Mouse (Mus musculus): Measurements from ENCODE around the gene Lrmp. TPM values are rescaled to one million over a fixed set of nuclear protein-coding genes. Genes with fewer than 3 reads are reported as not detected.
"Not testable (repeated sequence)": the region's sequence is repeated elsewhere in the genome, so short reads cannot be mapped to it uniquely, and the experiment has no call there.

Lrmp gene
- 79.5 and 86.6 TPM in 2 replicates for total RNA-seq (2017)

DNA sequence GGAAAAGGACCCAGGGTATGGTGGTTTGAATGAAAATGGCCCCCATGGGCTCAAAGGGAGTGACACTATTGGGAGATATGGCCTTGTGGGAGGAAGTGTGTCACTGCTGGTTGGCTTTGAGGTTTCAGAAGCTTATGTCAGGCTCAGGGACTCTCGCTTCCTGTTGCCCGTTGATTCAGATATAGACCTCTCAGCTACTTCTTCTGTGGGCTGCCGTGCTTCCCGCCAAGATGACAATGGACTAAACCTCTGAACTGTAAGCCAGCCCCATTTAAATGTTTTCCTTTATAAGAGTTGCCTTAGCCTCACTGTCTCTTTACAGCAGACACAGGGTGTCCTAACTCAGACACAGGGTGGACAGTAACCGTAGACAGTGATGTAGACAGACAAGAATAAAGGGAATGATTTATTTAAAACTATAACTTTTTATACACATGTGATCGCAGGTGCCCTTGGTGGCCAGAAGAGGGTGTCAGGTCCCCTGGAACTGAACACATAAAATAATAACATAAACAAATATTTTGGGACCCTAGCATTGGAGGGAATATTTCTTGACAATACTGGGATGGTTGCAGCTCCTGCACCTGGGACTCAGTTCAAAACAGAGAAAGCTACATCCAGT is at the start of gene Lrmp:
TSS of gene Lrmp (plus strand) at position 178 of the 622 bp plus-strand sequence.
- peak; percentile 98 for ATAC-seq (replicated peaks; ENCODE audit: low read depth, poor library complexity, severe bottlenecking)

DNA sequence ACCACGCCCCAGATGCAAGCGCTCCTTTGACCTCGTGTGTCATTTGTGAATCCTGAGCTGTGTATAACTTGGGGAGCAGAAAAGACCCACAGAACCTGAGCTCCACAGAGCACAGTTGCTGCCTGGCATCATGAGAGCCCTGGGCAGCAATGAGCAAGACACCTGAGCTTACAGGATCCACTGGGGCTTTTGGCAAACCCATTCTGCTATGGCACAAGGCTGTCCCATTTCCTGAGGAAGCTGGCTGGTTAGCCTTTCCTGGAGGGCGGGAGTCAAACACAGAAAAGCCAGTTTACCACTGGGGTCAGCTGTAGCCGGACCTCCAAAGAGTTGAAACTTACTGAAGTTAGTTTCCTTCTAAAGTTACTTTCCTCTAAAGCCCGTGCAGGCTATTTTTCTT is 49.0 kb upstream of the Lrmp start:
- no peak for ATAC-seq (replicated peaks; ENCODE audit: low read depth, poor library complexity, severe bottlenecking)

DNA sequence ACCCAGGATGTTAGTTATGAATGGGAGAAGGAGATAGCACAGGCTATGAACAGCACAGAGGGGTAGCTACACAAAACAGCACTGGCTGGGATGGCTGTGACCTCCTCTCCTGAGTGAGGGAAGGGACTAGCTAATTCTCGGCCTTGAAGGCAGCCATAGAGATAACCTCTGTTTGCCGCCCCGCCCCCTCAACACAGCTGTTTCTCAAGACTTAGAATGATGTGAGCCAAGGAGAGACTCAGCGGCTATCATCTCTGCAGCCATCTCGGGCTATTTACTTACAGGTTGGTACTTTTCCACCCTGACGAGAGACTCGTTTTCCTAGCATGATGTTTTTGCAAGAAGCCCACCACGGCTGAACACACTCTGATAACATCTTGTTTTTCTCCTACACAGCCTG is 47.8 kb upstream of the Lrmp start:
- no peak for ATAC-seq (replicated peaks; ENCODE audit: low read depth, poor library complexity, severe bottlenecking)

DNA sequence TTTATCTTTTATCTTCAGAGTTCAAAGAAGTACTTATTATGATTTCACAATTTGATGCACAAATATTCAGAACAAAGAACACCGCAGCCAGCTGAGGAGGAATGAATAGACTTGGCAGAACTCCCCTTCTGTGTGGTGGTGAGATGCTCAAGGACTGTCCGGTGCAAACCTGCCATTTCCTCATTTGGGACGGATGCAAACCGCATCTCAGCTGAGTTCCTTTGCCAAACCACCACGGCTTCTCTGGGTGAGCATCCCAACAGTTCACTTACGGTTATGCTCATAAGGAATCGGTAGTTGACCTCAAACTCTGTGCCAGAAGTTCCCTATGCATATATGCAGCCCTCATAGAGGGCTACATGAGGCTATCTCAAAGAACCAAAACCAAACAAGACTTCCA is 46.1 kb upstream of the Lrmp start:
- peak; percentile 89 for ATAC-seq (replicated peaks; ENCODE audit: low read depth, poor library complexity, severe bottlenecking)

DNA sequence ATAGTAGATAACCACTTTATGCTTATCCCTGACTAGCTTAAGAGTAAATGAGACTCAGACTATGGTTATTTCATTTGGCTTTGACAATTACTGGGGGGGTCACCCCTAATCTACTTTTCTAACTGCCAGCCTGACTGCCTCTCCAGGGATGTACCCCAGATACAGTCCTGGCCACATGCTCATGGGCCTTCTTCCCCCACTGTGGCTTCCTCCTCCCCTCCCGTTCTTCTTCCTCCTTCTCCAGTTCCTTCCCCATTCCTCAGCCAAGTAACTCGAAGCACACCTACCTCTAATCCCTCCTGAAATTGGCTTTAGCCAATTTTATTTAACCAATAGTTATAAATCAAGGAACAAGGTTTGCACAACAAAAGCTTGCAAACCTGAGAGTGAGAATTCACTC is 45.5 kb upstream of the Lrmp start:
- ATAC-seq (replicated peaks; ENCODE audit: low read depth, poor library complexity, severe bottlenecking), result peak; percentile 65; the same call in 1 of the 2 replicates

DNA sequence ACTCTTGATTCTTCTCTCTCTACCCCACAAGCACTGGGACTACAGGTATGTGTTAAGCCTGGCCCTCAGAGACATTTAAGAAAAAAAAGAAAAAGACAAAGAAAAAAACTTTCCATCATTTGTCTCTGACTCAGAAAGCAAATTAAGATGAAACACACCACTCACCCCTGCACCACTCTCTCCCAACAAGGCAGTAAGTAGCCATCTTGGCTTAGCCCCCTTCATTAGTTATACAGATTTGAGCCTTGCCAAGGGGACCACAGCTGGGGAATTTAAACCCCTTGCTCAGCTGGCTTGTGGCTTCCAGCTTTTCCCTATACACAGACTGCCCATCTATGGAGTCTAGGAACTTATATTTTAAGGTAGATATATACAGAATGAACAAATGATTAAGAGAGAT is 41.0 kb upstream of the Lrmp start:
- ATAC-seq (replicated peaks; ENCODE audit: low read depth, poor library complexity, severe bottlenecking), result no peak

DNA sequence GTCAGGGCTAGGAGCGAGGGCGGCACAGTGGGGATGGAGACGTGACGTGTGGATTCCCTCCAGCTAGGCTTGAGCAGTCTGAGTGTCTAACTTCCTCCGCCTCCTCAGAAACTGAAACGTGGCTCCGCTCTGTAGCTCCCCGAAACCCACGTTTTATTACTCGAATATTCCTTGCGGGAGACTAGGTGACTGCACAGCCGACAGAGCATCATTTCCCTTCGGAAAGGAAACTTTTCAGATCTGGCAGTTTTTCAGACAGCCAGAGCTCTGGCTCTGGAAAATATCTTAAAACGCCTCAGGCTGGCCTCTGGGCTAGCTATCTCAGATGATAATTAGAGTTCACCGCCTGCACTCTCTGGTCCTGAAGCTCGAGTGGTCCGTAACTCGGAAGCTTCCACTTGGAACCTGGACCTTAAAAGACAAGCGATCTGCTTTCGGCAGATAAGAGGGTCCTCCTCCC is 40.3 kb upstream of the Lrmp start:
- peak; percentile 74 for ATAC-seq (replicated peaks; ENCODE audit: low read depth, poor library complexity, severe bottlenecking)

DNA sequence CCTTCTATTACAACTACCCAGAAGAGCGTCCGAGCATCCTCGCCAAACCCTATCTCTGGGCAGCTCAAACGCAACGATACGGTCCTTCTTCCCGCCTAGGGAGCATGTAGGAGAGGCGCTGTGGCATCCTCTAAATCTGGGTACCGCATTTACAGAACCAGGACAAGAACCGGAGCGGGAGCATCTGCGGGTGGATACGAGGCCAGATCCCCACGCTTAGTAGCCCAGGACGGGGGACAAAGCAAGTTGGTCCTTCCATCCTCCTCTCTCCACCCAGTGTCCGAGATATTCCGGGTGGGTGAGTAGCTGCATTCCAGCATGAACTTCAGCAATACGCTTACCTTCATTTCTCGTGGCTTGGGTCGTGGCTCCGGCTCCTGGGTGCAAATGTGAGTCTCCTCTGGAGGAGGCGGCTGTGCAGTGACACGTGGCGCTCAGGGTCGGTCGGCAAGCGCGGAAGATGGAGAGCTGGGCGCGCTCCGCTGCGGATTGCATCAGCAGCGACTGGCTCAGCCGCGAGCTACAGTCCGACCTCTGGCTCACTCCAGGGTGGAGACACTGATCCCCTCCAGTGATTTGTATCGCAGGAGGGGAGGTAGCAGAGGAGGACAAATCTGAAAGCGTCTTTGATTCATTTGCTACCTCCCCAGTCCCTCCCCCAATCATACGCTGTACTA is 39.8 kb upstream of the Lrmp start, which contains the start of gene Bcat1:
TSS of gene Bcat1 (minus strand) at position 637 of the 677 bp plus-strand sequence.
- ATAC-seq (replicated peaks; ENCODE audit: low read depth, poor library complexity, severe bottlenecking), result peak; percentile 75

DNA sequence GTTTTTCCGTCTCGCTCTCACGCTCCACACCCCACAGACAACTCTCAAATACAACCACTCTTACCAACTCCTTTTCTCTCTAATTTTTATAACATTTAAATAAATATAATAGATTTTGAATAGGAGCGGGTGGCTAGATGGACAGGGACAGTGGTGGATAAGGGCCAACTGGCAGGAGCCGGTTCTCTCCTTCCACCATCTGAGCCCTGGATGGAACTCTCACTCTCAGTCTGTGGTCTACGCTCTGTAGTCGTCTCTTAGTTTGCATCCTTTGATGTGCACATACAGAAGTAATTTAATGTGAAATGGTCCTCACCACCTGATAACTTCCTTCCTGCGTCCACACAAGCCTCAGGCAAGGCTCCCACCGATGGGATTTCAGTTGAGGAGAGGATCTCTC is 39.2 kb upstream of the Lrmp start:
- ATAC-seq (replicated peaks; ENCODE audit: low read depth, poor library complexity, severe bottlenecking), result no peak

DNA sequence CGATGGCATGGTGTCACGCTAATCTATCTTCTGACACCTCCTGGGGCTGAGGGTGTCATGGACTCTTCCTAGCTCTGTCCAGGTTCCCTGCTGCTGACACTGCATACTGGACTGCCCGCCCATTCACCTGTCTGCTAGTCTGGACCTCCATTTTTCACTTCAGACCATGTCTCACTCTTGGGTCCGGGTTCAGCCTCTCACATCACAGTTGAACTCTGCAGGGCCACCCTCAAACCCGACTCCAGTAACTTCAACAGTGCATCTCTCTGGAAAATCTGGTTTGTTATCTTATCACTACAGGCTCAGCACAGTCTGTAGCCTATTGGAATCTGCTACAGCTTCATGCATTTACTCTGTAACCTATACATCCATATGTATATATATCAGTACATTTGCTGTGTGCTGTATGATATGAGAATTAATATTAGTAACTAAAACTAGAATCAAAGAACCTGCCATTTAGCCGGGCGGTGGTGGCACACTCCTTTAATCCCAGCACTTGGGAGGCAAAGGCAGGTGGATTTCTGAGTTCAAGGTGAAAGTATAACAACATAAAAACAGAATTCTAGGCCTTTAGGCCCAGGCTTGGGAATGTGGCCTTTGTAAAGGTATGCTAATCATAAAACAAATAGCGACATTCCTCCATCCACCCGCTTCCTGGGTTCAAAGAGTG is 36.2 kb upstream of the Lrmp start:
- ATAC-seq (replicated peaks; ENCODE audit: low read depth, poor library complexity, severe bottlenecking), result no peak

DNA sequence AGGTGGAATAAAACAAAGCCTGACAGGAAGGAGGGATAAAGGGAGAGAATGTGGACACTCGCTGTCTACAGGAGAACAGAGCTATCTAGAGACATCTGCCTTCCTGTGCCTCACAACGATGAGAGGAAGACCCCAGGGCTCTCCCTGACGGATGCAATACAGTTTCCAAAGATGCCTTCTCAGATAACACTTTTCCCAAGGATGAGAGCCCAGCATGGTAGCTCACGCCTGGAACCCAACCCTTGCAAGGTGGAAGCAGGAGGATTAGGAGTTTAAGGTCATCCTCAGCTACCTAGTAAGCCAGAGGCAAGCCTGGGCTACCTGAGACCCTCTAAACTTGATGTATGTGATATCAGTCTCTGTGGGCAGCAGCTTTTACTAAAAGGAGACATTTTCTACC is 33.7 kb upstream of the Lrmp start:
- no peak for ATAC-seq (replicated peaks; ENCODE audit: low read depth, poor library complexity, severe bottlenecking)

DNA sequence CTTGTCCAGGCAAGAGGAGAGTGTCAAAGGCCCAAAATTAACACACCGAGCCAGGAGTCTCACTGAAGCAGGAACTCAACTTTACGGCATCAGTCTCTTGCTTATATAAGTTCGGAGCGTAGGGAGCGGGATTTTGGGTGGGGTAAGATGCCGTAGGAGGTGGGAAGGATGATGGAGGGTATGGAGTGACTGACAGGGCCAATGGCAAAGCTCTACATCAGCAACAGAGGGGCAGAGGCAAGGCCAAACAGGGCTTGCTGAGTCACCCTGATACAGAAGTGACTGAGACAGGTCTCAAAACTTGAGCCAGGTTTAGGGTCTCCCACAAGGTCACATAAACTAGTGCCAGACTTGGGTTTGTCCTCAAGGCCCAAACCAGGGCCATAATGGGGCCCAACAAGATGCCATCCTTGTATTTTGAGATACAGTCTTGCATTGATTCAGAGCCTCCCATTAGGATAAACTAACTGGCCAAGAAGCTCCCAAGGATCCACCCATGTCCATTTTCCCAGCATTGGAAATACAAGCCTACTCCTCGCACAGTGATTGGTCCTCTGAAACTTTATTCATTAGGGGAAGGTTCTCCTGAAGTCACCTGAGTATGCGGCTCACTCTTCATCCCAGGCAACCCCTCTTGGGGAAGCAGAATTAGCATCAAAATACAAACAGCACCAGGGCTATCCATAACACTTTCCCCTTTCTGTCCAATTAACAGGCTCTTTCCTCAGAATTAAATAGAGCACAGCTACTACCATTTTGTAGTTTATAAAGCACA is 30.9 kb upstream of the Lrmp start:
- no peak for ATAC-seq (replicated peaks; ENCODE audit: low read depth, poor library complexity, severe bottlenecking)

DNA sequence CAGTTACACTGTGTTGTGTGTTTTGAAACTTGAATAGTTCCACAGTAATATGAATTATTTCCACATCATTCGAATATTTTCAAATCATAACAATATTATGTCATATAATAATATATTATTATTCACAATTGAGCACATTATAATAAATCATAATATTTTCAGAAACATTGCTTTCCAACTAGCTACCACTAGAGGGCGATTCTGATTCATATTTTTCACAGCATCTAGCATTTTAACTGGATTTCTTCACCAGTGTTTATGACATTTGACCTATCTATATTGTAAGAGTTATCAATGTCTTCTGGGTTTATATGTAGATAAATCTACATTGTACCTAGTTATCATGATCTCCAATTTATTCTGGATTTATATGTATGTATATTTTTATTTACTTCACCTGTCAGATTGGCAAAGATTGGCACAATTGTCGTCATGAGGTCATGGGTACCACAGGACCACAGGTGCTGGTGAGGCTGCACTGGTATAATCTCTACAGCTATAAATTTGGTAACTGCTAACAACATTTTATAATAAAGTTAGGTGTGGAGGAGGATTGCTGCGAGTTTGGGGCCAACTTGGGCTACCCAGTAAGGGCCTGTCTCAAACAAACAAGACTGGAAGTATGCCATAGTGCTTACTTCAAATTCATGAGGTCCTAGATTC is 26.9 kb upstream of the Lrmp start:
- ATAC-seq (replicated peaks; ENCODE audit: low read depth, poor library complexity, severe bottlenecking), result no peak

DNA sequence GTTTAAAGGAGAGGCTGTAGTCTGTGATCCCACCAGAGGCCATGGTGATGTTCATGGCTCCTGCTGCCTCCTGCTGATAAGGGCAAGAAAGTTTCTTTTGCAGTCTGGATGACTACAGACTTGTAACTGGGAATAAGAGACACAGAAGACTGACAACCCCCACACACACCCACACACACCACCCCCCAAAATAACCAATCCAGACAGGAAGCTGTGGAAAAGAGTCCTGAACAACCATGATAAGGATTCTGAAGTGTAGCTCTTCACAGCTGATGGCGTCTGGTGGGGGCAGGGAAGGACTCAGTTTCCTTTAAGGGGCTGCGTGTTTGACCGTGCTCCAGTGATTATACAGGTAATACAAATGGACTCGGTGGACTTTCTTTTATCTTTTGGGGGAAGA is 26.1 kb upstream of the Lrmp start:
- ATAC-seq (replicated peaks; ENCODE audit: low read depth, poor library complexity, severe bottlenecking), result peak; percentile 86

DNA sequence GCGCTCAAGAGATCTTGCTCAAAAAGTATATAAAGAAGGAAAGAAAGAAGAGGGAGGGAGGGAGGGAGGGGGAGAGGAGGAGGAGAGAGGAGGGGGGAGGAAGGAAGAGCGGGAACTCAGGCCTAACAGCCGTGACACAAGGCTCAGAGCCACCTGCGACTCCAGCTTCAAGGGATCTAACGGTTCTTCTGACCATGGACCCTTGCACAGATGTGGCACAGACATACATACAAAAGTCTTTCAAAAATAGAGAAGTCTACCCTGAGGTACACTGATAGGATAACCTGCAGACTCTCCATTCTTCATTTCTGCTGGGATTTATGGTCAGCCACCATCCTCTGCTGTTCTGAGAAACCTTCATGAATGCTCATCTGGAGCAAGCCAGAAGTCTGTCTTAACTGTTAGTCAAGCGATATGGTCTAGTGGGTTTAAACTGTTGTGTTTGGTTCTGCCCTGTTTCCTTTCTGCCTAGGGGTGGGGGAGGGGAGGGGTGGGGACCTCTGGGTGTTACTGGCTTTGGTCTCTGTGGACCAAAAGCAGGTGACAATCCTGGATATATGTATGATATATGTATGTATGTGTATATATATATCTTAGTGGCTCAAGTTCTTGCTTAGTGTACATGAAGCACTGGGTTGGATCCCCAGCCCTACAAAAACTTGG is 25.1 kb upstream of the Lrmp start:
- ATAC-seq (replicated peaks; ENCODE audit: low read depth, poor library complexity, severe bottlenecking), result peak; percentile 31; the same call in 1 of the 2 replicates

DNA sequence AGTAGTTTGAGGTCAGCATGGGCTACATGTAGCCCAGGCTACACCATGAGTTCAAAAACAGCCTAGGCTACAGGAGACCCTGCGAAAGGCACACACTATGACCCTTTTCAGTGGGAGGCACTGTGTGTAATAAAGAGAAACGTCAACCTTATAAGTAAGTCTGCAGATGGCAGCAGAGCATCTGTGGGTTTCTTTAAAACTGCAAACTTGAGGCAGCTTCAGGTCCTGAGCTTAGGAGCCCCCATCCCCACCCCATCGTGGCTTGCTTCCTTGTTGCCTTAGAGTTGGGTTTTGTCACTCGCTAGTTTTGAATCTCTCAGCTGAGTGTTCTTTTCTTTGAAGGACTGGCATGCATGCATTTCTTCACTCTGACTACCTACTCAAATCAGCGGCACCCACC is 24.5 kb upstream of the Lrmp start:
- ATAC-seq (replicated peaks; ENCODE audit: low read depth, poor library complexity, severe bottlenecking), result no peak; the same call in 1 of the 2 replicates

DNA sequence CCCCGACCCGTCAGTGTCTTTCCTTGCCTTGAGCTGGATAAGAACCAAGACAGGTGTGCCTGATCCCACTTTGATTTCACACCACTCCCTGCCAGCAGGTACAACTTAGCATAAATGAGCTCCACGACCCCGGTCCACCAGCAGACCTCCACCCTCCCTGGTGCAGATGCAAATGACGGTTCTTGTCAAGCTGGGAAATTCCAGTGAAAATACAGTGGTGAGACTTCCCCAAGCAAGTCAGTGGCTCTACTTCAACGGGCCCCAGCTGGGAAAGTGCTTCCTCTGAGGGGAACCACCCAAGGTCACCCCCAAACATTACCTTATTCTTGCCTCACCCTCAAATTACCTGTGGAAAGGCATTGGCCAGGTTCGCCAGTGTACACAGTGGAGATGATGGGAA is 23.5 kb upstream of the Lrmp start:
- ATAC-seq (replicated peaks; ENCODE audit: low read depth, poor library complexity, severe bottlenecking), result no peak

DNA sequence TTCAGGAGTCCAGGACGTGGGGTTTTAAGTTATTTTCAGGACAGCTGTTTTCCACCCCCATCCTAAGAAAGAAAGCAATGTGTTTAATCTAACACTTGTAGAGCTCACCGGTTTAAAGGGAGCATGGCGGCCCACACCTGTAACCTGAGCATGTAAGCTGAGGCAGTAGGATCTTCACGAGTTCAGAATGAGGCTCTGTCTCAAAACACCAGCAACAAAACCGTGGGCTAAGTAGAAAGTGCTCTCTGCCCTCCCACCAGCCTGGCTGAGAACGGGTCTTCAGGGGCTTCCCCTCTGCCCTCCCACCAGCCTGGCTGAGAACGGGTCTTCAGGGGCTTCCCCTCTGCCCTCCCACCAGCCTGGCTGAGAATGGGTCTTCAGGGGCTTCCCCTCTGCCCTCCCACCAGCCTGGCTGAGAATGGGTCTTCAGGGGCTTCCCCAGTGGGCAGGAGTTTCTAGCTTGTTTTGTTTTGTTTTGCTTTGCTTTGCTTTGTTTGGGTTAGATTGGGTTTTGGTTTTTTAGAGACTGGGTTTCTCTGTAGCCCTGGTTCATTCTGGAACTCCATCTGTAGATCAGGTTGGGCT is 22.3 kb upstream of the Lrmp start:
- not testable (repeated sequence) for ATAC-seq (replicated peaks; ENCODE audit: low read depth, poor library complexity, severe bottlenecking)

DNA sequence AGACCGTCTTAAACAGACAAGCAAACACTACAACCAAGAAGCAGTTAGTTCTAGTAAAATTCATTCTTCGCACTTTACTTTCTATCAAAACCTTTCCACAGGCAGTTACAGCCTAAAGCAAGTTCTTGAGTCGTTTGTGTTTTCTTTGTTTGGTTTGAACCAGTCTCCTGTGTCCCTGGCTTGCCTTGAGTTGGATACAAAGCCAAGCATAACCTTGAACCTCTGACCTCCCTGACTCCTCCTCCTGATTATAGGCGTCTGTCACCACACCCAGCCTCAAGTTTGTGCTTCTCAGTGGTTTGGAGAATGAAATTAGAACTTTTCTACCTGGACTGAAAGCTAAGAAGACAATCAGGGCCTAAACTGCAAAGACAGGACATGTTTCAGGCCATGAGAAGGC is 21.0 kb upstream of the Lrmp start:
- ATAC-seq (replicated peaks; ENCODE audit: low read depth, poor library complexity, severe bottlenecking), result no peak

Data from common myeloid progenitor, adult 5-6 weeks (primary cell).